Mouse (Mus musculus): ENCODE results near the gene Cntnap4.

The Cntnap4 gene

DNA sequence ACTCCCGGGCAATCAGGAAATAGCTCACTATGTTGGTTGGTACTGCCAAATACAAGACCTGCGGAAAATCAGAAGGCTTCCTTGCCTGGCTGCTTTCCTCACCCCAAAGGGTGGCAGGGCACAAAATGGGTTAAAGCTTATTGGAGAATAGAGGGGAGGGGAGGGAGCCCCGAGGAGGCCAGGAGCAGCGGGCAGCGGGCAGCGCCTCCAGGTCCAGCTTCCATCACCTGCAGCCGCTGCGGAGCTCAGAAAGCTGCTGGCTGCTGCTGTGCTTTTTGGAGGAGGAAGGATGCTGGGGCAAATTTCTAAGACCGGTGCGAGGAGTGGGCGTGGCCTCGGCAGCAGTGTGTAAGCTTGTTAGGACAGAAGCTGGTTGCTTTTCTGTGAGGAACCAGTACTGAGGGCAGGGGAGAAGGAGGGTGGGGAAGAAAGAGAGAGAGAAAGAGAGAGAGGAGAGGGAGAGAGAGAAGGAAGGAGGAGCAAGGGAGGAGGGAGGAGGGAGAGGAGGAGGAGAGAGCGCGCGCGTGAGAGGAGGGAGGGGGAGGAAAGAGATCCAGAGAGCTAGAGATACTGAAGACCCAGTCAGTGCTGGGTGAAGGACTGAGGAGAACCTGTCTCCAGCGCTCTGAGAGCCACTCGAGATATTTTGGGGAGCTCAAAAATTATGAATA lies at the start of gene Cntnap4:
TSS of gene Cntnap4 (plus strand) at position 573 of the 671 bp plus-strand sequence.
- DNase-seq (ENCODE audit: extremely low spot score, low read depth, low spot score): no peak

- no peak for DNase-seq (ENCODE audit: extremely low spot score, low read depth, low spot score)
Measured at GRCm38 (mm10) chr8:112557376-112557775, 12.5 kb upstream of the Cntnap4 start.

- DNase-seq (ENCODE audit: extremely low spot score, low read depth, low spot score): no peak
Measured at GRCm38 (mm10) chr8:112570541-112570940, 698 bp downstream of the Cntnap4 start.

GRCm38 (mm10) chr8:112571337-112571904 lies 1.6 kb downstream of the Cntnap4 start:
- DNase-seq (ENCODE audit: extremely low spot score, low read depth, low spot score): no peak

- no peak for DNase-seq (ENCODE audit: extremely low spot score, low read depth, low spot score)
Measured at GRCm38 (mm10) chr8:112581473-112581872, 11.6 kb downstream of the Cntnap4 start.

DNA sequence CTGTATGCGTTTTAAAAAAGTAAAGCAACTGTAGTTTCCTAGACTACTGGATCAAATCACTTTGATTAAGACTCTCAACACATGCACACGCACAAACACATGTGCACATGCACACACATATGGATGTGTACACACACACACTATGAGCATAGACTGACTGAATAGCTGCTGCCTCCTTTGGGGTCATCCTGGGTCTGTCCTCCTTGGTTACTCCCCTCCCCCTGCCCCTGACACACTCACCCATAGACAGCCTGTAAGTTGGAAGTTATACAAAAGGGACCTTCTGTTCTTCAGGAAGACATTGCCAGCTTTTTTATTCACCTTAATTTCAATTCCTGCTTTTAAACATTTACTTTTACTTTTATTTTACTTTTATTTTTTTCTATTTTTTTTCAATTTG lies 13.6 kb downstream of the Cntnap4 start:
- no peak for DNase-seq (ENCODE audit: extremely low spot score, low read depth, low spot score)

- DNase-seq (ENCODE audit: extremely low spot score, low read depth, low spot score): no peak
Measured at GRCm38 (mm10) chr8:112588357-112589051, 18.7 kb downstream of the Cntnap4 start.

GRCm38 (mm10) chr8:112589052-112589389 lies 19.2 kb downstream of the Cntnap4 start:
- DNase-seq (ENCODE audit: extremely low spot score, low read depth, low spot score): no peak

DNA sequence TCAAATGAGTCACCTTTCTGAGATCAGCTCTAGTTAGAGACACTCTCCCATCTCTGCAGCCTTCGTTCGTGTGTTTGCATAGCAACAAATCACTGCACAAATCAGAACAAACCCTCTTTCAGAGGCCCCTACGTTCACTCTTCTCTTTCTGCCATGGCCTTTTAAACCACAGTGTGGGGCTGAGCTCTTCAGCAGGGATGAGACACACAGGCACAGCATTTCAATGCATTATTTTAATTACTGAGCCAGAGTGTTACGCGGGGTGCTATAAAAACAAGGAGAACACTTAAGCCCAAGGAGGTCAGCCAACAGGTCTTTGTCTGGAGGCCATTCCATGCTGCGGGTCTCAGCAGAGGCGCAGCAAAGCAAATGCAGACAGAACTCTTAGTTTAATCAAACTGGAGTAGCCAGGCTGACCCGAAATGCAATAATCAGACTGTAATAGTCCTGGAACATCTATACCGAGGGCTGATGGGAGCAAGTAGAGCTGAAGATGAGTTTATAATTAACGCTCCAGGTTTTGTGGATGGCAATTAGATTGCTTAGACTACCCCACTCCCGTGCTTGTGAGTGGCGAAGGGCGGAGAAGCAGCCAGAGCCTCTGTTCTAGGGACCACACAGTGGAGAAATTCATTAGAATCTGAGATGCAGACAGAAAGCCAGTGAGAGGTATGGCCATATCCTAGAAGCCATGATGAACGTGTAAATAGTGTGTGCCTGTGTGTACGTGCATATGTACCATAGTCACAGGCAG lies 26.4 kb downstream of the Cntnap4 start:
- no peak for DNase-seq (ENCODE audit: extremely low spot score, low read depth, low spot score)

GRCm38 (mm10) chr8:112599975-112600374 lies 30.1 kb downstream of the Cntnap4 start:
- no peak for DNase-seq (ENCODE audit: extremely low spot score, low read depth, low spot score)

DNA sequence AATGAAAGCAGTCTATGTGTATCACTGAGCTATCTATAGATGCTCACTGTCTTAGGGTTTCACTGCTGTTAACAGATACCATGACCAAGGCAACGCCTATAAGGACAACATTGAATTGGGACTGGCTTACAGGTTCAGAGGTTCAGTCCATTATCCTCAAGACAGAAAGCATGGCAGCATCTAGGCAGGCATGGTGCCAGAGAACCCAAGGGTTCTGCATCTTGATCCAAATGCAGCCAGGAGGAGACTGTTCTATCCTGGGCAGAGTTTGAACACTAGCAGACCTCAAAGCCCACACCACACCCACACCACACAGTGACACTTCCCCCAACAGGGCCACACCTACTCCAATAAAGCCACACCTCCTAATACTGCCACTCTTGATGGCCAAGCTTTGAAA lies 31.3 kb downstream of the Cntnap4 start:
- no peak for DNase-seq (ENCODE audit: extremely low spot score, low read depth, low spot score)

- no peak for DNase-seq (ENCODE audit: extremely low spot score, low read depth, low spot score)
Measured at GRCm38 (mm10) chr8:112610121-112610520, 40.3 kb downstream of the Cntnap4 start.

DNA sequence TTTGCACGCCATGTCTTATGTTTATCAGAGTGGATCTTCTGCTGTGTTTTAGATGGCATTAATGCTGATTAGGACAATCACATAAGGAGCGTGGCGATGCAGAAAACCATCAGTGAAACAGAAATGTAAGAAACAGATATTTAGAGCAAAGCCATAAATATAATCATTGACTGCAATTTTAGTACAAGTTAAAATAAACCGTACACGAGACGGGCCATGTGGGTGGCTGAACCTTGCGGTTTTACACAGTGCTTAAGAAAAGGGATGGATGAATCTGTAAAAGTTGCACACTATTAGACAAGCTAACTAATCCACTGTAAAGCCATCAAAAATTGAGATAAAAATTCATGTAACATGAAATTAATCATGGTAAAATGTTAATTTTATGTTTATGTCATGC lies 58.9 kb downstream of the Cntnap4 start:
- no peak for DNase-seq (ENCODE audit: extremely low spot score, low read depth, low spot score)

DNA sequence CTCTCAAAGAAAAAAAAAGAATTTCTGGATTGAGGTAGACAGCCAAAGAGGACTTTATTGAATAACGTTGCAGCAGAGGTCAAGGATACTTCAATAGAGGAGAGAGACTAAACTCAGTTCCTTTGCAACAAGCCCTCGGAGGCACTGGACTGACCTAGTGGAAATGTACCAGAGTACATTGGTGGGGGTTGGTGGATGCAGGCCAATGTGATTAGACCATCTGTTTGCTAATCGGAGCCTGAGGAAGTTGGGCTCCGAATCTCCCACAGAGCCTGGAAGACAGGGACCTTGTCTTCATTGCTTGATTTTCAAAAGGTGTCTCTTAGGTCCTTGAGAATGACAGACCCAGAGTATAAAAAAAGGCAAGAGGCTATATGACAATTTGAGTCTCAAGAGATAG lies 82.8 kb downstream of the Cntnap4 start:
- DNase-seq (ENCODE audit: extremely low spot score, low read depth, low spot score): no peak

DNA sequence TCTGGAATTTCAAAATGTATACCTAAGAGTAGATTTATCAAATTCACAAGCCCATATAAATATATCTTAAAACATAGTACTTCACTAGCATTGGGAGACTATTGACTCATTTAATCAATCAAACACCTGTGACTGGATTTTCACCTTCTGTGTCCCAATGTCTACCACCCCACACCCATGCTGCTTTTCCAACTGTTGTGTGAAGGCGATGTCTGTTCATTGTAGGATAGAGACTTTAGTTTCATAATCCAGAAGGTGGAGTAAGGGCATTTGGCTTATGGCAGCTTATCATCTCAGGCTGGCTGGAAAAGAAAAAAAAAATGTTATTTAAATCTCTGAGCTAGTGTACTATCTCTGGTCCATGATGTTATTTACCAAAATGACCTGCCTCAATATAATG lies 83.4 kb downstream of the Cntnap4 start:
- DNase-seq (ENCODE audit: extremely low spot score, low read depth, low spot score): no peak

DNA sequence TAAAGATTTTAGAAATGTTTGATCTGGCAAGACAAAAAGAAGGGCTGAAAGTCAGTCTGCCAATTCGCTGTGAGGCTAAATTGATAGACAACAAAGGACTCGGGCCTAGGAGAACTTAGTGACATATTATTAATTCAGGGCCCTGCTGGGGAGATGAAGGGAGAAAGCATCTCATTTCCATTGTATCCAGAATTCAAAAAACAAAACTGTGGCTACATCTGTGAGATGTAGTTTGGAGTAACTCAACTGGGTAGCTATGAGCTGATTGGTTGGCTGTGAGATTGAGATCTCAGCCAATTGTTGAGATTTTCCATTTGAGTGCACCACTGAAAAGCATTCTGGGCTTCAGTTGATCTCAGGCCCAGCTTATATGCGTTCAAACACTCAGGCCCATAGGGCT lies 84.2 kb downstream of the Cntnap4 start:
- no peak for DNase-seq (ENCODE audit: extremely low spot score, low read depth, low spot score)

DNA sequence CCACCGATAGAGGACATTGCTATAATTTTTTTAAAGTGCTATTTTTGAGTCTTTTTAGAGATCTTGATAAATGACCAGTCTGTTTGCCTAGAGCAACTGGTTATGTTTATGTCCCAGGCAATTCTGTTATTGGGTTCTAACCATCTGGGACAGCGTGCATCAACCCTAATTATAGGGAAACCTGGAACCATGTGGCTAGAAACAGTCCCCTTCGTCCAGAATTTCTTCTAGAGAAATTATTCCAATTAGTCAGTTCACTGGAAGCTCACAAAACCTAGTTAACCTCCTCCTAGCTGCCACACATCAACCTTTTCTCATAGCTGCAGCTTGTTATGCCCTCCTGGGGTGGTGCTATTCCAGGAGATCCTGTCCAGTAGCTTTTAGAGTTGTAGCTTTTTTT lies 94.2 kb downstream of the Cntnap4 start:
- DNase-seq (ENCODE audit: extremely low spot score, low read depth, low spot score): no peak

GRCm38 (mm10) chr8:112674671-112675070 lies 104.8 kb downstream of the Cntnap4 start:
- DNase-seq (ENCODE audit: extremely low spot score, low read depth, low spot score): no peak

- DNase-seq (ENCODE audit: extremely low spot score, low read depth, low spot score): no peak
Measured at GRCm38 (mm10) chr8:112681757-112682156, 111.9 kb downstream of the Cntnap4 start.

- DNase-seq (ENCODE audit: extremely low spot score, low read depth, low spot score): no peak
Measured at GRCm38 (mm10) chr8:112695708-112696107, 125.9 kb downstream of the Cntnap4 start.

GRCm38 (mm10) chr8:112698141-112698540 lies 128.3 kb downstream of the Cntnap4 start:
- DNase-seq (ENCODE audit: extremely low spot score, low read depth, low spot score): no peak

- no peak for DNase-seq (ENCODE audit: extremely low spot score, low read depth, low spot score)
Measured at GRCm38 (mm10) chr8:112716982-112717381, 147.1 kb downstream of the Cntnap4 start.
